Mouse (Mus musculus) cerebellum, adult 2 months (tissue): Measurements from ENCODE around the gene 5330417C22Rik.
"Not testable (repeated sequence)": the region's sequence is repeated elsewhere in the genome, so short reads cannot be mapped to it uniquely, and the experiment has no call there.

Source experiments
- CTCF ChIP-seq: fragments of 200-500 bp; IDR thresholded peaks from 2 replicates; pipeline ENCODE4 v1.5.1; 2011; ENCODE audit warnings: low read depth, mild to moderate bottlenecking, control low read depth, low read length, moderate library complexity, borderline replicate concordance; ENCODE audit not compliant: insufficient read depth
- POLR2A ChIP-seq: fragments of 200-500 bp; IDR thresholded peaks from 2 replicates; pipeline ENCODE4 v1.6.1; 2011; ENCODE audit warnings: low read length, control low read depth, borderline replicate concordance; ENCODE audit not compliant: insufficient read depth

- not testable (repeated sequence) for TF ChIP-seq POLR2A, CTCF
Measured at GRCm38 (mm10) chr3:108501411-108501810, 34.9 kb downstream of the 5330417C22Rik start.
